Mouse (Mus musculus) spleen, postnatal 4 days (tissue): ENCODE results near the gene Ulk1.

Experiments used
- DNase-seq, 2 experiments: peaks; one replicate each; pipeline ENCODE4 v3.0.0; 2022; ENCODE audit warnings: low spot score in 2 of 2

Ulk1 gene

GRCm38 (mm10) chr5:110769272-110769671 lies 40.6 kb downstream of the Ulk1 start:
- no peak for DNase-seq

- no peak for DNase-seq
These were observed 46.0 kb downstream of the Ulk1 start for GRCm38 (mm10) chr5:110763890-110764289.

DNA sequence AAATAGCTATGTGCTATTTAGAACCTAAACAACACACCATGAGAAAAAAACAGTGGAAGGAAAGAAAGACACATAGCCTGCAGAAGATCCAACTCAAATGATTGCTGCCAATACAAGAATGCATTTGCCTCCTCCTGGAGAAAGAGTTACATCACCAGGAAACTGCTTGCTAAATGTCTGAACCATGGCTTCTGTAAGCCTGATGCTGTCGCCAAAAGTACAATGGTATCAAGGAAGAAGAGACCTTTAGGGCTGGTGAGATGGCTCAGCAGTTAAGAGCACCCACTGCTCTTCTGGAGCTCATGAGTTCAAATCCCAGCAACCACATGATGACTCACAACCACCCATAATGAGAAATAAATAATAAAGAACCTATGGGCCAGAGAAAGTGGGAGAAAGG lies 64.9 kb downstream of the Ulk1 start:
- no peak for DNase-seq

DNA sequence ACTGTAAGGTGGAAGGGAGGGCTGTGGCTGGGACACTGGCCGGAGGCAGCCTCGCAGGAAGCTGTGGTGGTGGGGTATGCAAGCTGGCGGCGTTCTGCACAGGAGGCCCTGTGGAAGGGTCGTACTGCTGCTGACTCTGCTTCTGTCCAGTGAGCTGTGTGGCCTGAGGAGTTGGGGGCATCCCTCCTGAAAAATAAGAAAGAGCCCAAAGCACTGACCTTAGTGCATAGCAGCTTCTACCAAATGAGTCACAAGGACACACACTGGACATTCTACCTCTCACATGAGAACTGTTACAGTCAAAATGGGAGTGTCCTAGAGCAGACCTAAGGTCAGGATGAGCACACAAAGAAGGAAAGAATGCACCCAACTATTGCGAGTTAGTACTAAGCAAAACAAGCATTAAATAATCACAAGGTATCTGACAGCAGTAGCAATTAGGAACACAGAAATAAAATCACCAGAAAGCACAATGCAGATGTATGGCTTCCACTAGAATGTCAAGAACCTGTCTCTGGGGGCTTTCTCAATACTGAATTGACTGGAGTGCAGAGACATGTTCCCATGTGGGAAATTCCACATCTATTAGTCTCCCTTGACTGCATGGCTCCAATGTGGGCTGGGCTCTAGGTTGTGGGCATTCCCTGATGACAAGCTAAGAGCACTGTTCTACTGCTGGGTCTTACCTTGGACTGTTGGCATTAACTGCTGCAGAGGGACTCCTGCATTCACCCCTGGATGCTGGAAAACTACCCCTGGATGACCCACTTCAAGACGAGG lies 70.2 kb downstream of the Ulk1 start:
- DNase-seq, result no peak

- DNase-seq, result no peak
These were observed 74.3 kb downstream of the Ulk1 start for GRCm38 (mm10) chr5:110735606-110736005.
